ENCODE assay signal across 10 mouse cellular contexts in genomic region chr5:97553122-97553521, GRCm38 (mm10).
A peak's percentile ranks its signal among the peaks of the same experiment; 100 is the strongest.
DNase-seq lines count a peak whose midpoint lies in the region; ATAC-seq and TF ChIP-seq lines count a peak whose summit lies in the region.
"Had no signal": no experiment of that assay in that cellular context is flagged by ENCODE, and none has a peak within 500 bp of the region (broad histone marks: within the 10 kb centered on the region; RNA-seq: fewer than 3 reads in every experiment).

No protein-coding gene starts in this region.

- peak; percentile 1 to 26 for DNase-seq in kidney, adult 8-10 months
- DNase-seq in kidney, adult 11 months: no peak
- DNase-seq in CH12.LX (ENCODE audit: extremely low read depth) (peak; percentile 37), R1 (ENCODE audit: low read depth, low spot score) (peak; percentile 74)
- no peak for DNase-seq in lung, postnatal 0 days (ENCODE audit: low spot score)
- no peak for DNase-seq in layer of hippocampus, adult 18-20 months (ENCODE audit: low spot score in 2 of 2)
- DNase-seq in heart, adult 8-10 months (ENCODE audit: low spot score): no peak

- H3K27ac ChIP-seq in CH12.LX (ENCODE audit: insufficient read depth, low read depth): no peak overlapping the region
- H3K27ac ChIP-seq in lung, postnatal 0 days (ENCODE audit: low read length): no peak overlapping the region
- no peak overlapping the region for H3K27ac ChIP-seq in heart, embryonic 11.5 days (ENCODE audit: low read depth, low read length)
- H3K27ac ChIP-seq: hindbrain, embryonic 15.5 days had no signal

- 50% methylated on average over 3 of the region's 3 CpGs for WGBS in lung, postnatal 0 days
- WGBS in heart, embryonic 11.5 days (ENCODE audit: insufficient replicate concordance): 53% methylated on average over 3 of the region's 3 CpGs

- TF ChIP-seq EP300 in CH12.LX (IDR thresholded peaks at IDR 0.05; ENCODE audit: low read length): no peak
- TF ChIP-seq EP300 in lung, postnatal 0 days (IDR thresholded peaks at IDR 0.05): no peak

- no peaks in the 10 kb centered on the region for H3K36me3 ChIP-seq in CH12.LX (replicated peaks in 1 of 2; ENCODE audit: control insufficient read depth in 1 of 2, insufficient read depth in 1 of 2, low read length in 1 of 2)
- no peaks in the 10 kb centered on the region for H3K36me3 ChIP-seq in lung, postnatal 0 days (ENCODE audit: insufficient read depth, low read length)
- H3K36me3 ChIP-seq in heart, embryonic 11.5 days (ENCODE audit: control insufficient read depth, insufficient read depth, low read length): no peaks in the 10 kb centered on the region
- H3K36me3 ChIP-seq: hindbrain, embryonic 15.5 days had no signal

- no peaks in the 10 kb centered on the region for H3K4me1 ChIP-seq in CH12.LX (ENCODE audit: control insufficient read depth in 1 of 2, insufficient read depth in 2 of 2)
- no peaks in the 10 kb centered on the region for H3K4me1 ChIP-seq in lung, postnatal 0 days (ENCODE audit: insufficient read depth, low read depth, low read length)
- no peaks in the 10 kb centered on the region for H3K4me1 ChIP-seq in heart, embryonic 11.5 days (ENCODE audit: control insufficient read depth, insufficient read depth, low read length)
- H3K4me1 ChIP-seq: hindbrain, embryonic 15.5 days; megakaryocyte, embryonic 14.5 days had no signal

- TF ChIP-seq CTCF in CH12.LX (conservative IDR thresholded peaks at IDR 0.05 in 1 of 2, IDR thresholded peaks at IDR 0.05 in 1 of 2; ENCODE audit: low read depth in 2 of 2, low read length in 2 of 2): peak; percentile 16 to 66; a peak in 2 of 4 replicates
- TF ChIP-seq CTCF in lung, postnatal 0 days (IDR thresholded peaks at IDR 0.05): peak; percentile 55

- in situ Hi-C loops in CH12.LX (cut with MboI; ENCODE audit: low pct_ligation_motif_present, low pct_unique_long_range_greater_than_20kb, low sequenced_read_pairs): loop anchor here (25.0 kb wide), 1 partner anchor 416 kb away; no protein-coding TSS in a partner anchor

- dilution Hi-C loops in CH12.LX (cut with MboI; ENCODE audit: extremely low pct_ligation_motif_present, extremely low pct_unique_long_range_greater_than_20kb, low sequenced_read_pairs): no loop called here

- H3K9me3 ChIP-seq in CH12.LX (replicated peaks; ENCODE audit: low read length): peaks cover 5% of the 10 kb centered on the region
- no peaks in the 10 kb centered on the region for H3K9me3 ChIP-seq in lung, postnatal 0 days (ENCODE audit: low read length)
- H3K9me3 ChIP-seq in heart, embryonic 11.5 days (replicated peaks; ENCODE audit: control insufficient read depth, low read length): no peaks in the 10 kb centered on the region
- H3K9me3 ChIP-seq: hindbrain, embryonic 15.5 days had no signal

- ATAC-seq in lung, postnatal 0 days: no peak
- no peak for ATAC-seq in heart, embryonic 11.5 days (replicated peaks; ENCODE audit: insufficient number of reproducible peaks, low FRiP score, low TSS enrichment)

- no peak overlapping the region for H3K9ac ChIP-seq in CH12.LX (ENCODE audit: insufficient read depth, low read depth)
- H3K9ac ChIP-seq in lung, postnatal 0 days (replicated peaks; ENCODE audit: low read depth): no peak overlapping the region
- H3K9ac ChIP-seq in heart, embryonic 11.5 days (ENCODE audit: low read depth, low read length): no peak overlapping the region
- H3K9ac ChIP-seq: hindbrain, embryonic 15.5 days had no signal

- no peak for TF ChIP-seq POLR2A in CH12.LX (IDR thresholded peaks at IDR 0.05; ENCODE audit: low read depth, low read length)

- no peaks in the 10 kb centered on the region for H3K27me3 ChIP-seq in CH12.LX (replicated peaks)
- no peaks in the 10 kb centered on the region for H3K27me3 ChIP-seq in lung, postnatal 0 days (replicated peaks; ENCODE audit: insufficient read depth, low read length)
- no peaks in the 10 kb centered on the region for H3K27me3 ChIP-seq in heart, embryonic 11.5 days (ENCODE audit: control insufficient read depth, insufficient read depth, low read length)
- H3K27me3 ChIP-seq: hindbrain, embryonic 15.5 days; megakaryocyte, embryonic 14.5 days had no signal

- no peaks in the 10 kb centered on the region for H3K79me2 ChIP-seq in CH12.LX (replicated peaks; ENCODE audit: control insufficient read depth, extremely low read depth, insufficient read depth, poor library complexity, severe bottlenecking)

- no peak overlapping the region for H3K4me3 ChIP-seq in CH12.LX (replicated peaks in 1 of 3; ENCODE audit: low read depth in 2 of 3, low read length in 2 of 3, poor library complexity in 1 of 3)
- no peak overlapping the region for H3K4me3 ChIP-seq in lung, postnatal 0 days (ENCODE audit: low read depth, low read length)
- no peak overlapping the region for H3K4me3 ChIP-seq in heart, embryonic 11.5 days (ENCODE audit: low read depth, low read length)
- H3K4me3 ChIP-seq: hindbrain, embryonic 15.5 days; megakaryocyte, embryonic 14.5 days had no signal

- H3K4me2 ChIP-seq in CH12.LX (ENCODE audit: insufficient read depth, low read depth, poor library complexity, severe bottlenecking): no peak overlapping the region
- no peak overlapping the region for H3K4me2 ChIP-seq in lung, postnatal 0 days (replicated peaks; ENCODE audit: low read depth, low read length)
- no peak overlapping the region for H3K4me2 ChIP-seq in heart, embryonic 11.5 days
- H3K4me2 ChIP-seq: hindbrain, embryonic 15.5 days had no signal

- TF ChIP-seq RAD21 in CH12.LX (IDR thresholded peaks at IDR 0.05; ENCODE audit: low read depth, low read length): peak; percentile 60

TF ChIP-seq in CH12.LX, 34 proteins besides CTCF, POLR2A, EP300 and RAD21:
- TF ChIP-seq SMC3 (IDR thresholded peaks at IDR 0.05; ENCODE audit: low read depth, low read length) (peak; percentile 65), ZKSCAN1 (IDR thresholded peaks at IDR 0.05; ENCODE audit: borderline replicate concordance, low read depth, low read length) (no peak), ETS1 (conservative IDR thresholded peaks at IDR 0.05; ENCODE audit: low read depth, low read length) (no peak), TCF12 (IDR thresholded peaks at IDR 0.05; ENCODE audit: low read depth, low read length) (no peak), USF1 (IDR thresholded peaks at IDR 0.05; ENCODE audit: low read depth, low read length) (no peak), JUN (IDR thresholded peaks at IDR 0.05; ENCODE audit: insufficient read depth, low read depth, low read length) (no peak), KAT2A (IDR thresholded peaks at IDR 0.05; ENCODE audit: insufficient replicate concordance, low read length) (no peak), CHD1 (IDR thresholded peaks at IDR 0.05; ENCODE audit: low read depth, low read length) (no peak)

Comparison
In these comparisons a context has a peak if more than half of its experiments do, and no peak if none do; other contexts are left out.
1. DNase-seq: peak in kidney, adult 8-10 months (2 of 2), CH12.LX (single experiment) and R1 (single experiment); none in kidney, adult 11 months (single experiment), lung, postnatal 0 days (single experiment), layer of hippocampus, adult 18-20 months (0 of 2) and heart, adult 8-10 months (single experiment).